Mouse (Mus musculus) cerebellum, adult 11-12 months (tissue): ENCODE data around the gene Efnb3.
A peak's percentile ranks its signal among the peaks of the same experiment; 100 is the strongest.

Source experiments
- DNase-seq: peaks from one replicate; pipeline ENCODE4 v3.0.0; 2022

The Efnb3 gene

DNA sequence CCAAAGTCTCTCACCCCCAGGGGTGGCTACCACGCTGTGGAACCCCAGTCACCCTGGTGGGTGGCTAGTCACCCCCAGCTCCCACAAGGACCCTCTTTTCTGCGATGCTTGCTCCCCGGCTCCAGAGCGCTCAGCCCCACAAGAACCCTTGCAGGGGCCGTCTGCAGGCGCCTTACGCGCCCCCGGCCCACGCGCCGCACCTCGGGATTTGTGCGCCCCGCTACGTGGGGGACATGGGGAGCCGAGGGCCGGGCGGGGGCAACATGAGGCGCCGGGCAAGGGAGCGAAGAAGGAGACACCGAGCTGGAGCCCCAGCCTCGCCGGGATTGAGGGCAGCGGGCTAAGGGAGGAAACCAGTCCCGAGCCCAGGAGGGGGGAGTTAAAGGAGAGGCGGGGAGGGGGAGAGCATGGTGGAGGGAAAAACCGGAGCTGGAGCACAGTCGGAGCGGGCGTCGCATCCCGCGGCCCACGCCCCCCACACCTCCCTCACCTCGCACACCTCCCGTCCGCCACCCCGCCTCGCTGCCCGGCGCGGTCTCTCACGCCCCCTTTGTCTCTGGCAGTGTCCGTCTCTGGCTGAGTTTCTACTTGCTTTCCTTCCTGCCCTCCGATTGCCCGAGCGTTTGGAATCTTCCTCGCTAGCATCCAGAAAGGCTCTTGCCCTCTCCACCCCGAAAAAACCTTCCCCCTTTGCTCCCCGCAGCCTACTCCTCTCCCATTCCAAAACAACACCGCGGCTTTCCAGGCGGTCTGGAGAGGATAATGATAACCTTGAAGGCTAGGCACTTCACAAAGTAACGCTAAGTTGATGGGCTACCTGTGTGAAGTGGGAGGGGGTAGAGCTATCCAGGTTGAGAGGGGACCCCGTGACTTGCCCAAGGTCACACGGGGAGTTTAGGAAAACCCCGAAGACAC is at the start of gene Efnb3:
TSS of gene Efnb3 (minus strand) at position 355 of the 915 bp plus-strand sequence.
- DNase-seq = no peak

DNA sequence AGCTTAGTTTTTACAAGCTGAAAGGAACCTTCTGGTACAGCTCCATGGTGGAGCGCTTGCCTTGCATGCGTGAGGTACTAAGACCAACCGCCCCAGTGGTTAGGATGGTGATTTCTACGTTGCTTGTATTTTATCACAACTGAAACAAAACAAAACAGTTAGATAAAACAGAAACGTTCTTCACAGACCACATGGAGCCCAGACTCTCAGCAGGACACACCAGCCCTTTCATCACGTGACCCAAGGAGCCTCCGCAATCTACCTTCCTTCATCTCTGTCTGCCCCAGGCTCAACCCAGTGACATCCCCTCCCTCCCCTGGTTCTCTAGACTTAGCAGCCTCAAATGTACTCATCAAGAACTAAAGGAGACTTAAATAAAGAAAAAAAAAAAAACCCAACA is 49.4 kb upstream of the Efnb3 start:
- DNase-seq = no peak

DNA sequence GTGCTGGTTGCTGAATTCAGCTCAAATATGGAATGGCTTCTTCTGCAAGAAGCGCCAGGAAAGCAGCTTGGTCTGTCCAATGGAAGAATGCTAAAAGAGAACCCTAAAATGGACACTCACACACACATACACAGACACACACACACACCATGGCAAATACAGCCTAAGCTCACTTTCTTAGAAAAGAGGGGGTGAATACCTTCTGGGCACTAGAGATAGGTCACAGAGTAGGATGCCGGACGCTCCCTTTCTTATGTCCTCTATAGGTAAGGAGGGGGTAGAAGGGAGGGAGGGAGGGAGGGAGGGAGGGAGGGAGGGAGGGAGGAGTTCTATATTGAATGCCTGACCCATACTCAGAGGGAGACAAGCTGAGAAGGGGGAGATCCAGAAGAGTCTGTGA is 48.5 kb upstream of the Efnb3 start:
- no peak for DNase-seq

DNA sequence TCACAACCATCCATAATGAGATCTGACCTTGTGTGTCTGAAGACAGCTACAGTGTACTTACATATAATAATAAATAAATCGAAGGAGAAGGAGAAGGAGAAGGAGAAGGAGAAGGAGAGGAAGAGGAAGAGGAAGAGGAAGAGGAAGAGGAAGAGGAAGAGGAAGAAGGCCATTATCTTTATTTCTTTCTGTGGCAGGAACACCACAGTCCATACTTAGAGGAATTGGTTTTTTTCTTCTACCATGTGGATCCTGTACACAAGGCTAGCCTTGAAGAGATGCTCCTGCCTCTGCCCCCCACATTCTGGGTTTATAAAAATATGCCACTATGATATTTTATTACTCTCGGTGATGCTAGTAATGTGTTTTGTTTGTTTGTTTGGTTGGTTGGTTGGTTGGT is 46.8 kb upstream of the Efnb3 start:
- no peak for DNase-seq

DNA sequence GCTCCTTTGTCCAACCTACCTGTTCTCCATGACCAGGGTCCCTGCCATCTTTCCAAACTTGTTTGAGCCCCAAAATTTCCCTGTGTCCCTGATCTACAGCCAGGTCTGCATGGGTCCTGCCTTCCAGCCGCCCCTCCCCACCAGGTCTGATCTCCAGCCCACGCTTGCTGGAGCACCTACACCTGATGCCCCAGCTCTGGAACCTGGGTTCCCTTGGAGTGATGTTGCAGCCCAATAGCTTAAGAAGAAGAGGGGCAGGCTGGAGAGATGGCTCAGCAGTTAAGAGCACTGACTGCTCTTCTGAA is 46.4 kb upstream of the Efnb3 start:
- peak; percentile 67 for DNase-seq

DNA sequence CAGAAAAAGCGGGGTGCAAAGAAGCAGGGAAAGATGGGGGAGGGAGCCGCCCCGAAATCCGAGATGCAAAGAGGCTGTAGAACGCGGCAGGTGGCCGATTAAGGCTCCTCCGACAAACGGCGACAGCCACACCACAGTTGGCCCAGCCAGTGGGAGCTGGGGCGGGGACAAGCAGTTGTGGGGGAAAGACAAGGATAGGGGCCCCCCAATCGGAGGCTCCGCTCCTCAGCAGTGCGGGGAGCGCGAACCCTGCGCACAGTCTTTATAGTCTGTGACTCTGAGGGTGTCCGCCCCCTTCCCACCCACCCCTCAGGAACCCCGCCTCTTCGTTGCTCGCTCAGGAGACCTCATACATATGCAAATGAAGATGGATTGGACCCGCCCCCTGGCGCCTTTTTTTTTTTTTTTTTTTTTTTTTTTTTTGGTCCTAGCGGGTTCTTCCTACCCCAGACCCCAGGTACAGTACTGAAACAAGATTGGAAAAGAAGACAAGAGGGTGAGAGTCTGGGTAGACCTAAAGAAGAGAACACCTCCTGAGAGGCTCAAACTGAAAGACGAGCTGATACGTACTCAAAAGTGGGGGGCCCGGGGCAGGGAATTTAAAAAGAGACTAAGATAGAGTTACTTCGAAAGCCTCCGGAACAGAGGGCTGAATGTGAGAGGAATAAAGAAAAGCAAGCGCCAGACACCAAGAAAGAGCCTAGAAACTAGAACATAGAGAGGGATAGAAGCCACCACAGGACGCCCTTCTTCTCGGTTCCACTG is 45.9 kb upstream of the Efnb3 start, which contains the start of gene Atp1b2:
TSS of gene Atp1b2 (minus strand) at position 217 of the 765 bp plus-strand sequence.
- peak; percentile 94 for DNase-seq

DNA sequence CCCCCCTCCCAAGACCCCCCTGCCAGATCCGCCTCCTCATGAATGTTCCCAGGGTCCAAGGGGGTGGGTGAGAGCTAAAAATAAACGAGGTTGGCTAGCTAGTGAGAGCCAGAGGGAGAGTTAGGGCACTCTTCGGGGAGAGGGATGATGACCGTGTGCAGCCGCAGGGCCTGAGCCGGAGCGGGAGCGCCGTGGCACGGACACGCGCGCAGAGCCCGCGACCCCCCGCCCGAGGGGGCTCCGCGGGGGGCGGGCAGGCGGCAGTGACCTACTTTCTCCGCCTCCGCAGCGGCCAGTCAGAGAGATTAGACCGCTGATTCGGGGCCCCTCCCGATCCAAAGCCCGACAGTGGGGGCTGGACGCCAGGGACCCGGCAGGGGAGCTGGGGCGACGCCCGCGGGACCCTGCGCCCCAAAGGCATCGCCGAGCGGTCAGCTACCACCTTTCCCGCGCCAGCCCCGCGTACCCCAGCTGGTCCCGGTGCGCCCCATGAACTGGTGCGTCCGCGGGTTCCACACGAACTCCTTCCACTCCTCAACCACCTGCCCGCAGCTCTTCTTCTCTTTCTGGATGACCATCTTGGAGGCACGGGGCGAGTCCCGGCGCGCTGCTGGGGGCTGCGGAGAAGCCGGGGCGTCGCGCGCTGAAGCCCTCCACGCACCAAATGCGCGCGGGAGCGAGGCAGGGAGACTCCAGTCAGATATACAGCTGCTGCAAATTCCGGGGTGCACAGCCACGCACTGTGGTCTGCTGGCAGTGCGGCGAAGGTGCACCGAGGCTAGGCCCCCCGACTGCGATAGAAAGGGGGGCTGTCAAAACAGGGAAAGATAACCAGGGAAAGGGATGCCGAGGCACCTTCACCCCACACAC is 45.0 kb upstream of the Efnb3 start:
- peak; percentile 91 for DNase-seq

DNA sequence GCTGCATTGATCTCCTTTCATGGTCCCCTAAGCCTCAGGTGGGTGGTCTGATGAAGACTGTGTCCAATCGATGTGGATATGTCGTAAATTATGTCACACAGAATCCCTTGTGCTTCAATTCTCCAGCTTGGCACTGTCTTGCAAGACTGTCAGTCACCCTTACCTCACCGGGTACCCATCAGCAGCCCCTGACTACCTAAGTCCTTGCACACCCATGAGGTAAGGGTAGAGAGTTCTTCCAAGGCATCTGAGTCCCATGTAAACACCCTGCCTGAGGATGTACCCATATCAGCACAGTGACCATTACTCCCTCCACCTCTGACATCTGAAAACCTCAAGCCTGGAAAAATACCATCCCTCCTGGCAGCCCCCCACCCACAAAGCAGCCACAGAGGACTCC is 44.3 kb upstream of the Efnb3 start:
- DNase-seq = no peak

DNA sequence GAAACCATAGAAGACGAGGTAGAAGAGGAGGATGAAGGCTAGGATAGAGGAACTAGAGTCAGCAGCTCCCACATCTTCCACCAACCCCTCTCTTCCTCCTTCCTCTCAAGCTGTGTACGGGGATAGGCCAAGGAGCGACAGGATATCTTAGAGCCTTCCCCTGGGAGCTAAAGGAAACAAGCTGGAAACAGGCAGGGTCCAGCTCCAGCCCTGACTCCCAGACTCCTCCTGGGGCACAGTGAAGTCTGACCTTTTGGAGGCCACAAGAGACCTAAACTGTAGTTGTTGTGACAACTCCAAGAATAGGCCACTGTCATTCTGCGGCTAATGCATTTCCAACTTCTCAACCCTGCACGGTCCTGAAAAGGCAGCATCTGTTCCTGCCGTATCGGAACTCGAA is 43.5 kb upstream of the Efnb3 start:
- DNase-seq = no peak

DNA sequence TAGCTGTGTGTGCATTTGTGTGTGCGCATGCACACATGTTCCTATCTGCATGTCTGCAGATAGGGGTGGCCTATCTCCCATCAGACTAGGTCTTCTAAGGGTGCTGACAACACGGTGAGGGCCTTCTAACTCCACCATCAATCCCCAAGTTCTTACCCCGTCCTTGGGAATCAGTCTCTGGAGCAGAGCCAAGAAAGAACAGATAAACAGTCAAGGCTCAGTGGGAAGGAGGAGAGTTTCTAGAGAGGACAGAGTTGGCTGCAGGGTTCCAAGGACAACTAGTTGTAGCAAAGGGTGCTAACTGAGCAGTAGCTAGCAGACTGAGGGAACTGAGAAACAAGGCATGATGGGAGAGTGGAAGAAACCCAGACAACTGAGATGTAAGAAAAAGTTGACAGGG is 41.8 kb upstream of the Efnb3 start:
- DNase-seq = no peak

DNA sequence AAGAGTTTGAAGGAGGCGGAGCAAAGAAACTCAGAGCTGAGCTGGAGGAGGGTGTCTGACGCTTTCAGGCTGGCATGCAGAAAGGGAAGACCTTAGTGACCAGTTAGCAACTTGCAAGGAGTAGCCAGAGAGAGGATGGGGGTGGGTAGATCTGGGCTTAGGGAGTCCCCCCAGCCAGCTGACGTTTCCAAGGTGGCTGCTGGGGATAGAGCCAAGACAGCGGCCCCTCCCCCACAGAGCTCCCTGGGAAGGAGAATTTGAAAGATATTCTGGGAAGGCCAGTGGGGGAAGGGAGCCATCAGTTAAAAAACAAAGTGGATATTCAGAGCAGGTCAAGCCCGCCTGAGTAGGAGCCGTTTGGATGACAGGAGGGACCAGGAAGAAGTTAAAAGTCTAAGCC is 40.1 kb upstream of the Efnb3 start:
- DNase-seq = peak; percentile 71

DNA sequence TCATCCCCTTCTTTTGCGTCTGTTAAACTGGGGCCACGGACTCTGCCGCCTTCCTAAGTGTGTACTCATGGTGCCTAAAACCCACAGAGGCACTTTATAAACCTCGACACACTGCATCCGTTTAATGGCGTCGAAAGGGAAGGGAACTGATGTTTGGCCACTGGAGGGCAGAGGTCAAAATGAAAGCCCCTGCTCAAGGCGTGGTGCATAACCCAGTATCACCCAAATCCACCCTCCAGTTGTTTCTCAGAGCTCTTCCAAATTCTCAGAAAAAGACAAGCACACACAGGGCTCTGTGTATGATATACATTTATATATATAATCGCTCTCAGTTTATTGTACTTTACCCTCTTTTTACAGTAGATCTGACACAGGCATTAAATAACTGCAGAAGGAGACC is 39.4 kb upstream of the Efnb3 start:
- DNase-seq = no peak

DNA sequence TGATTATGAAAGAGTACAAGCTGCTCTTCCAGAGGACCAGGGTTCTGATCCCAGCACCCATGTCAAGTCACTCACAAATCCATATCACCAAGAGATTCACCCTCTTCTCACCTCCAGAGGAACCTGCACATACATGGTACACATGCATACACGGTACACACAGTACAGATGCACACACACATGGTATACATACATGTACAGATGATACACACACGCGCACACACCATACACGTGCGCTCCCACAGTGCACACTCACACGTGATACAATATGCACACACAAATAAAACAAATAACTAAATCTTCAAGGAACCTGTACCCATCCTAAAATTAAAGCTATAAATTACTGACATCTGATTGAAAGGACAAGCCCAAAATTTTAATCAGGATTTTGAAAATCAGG is 34.8 kb upstream of the Efnb3 start:
- no peak for DNase-seq

DNA sequence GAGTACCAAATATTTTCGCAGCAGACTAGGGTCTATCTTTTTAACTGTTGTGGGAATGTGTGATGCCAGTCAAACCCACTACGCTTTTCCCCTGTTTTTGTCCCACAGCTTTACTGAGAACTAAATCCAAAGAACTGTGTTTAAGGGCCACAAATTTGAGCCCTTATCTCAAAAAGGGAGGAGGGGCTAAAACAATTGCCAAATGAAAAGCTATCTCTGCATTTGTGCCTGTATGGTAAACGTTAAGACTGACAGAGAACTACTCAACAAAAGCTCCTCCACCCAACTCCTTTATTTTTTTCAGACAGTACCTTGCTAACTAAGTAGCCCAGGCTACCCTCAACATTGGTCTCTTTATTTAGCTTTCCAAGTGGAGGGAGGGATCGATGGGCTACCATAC is 32.8 kb upstream of the Efnb3 start:
- DNase-seq = no peak

DNA sequence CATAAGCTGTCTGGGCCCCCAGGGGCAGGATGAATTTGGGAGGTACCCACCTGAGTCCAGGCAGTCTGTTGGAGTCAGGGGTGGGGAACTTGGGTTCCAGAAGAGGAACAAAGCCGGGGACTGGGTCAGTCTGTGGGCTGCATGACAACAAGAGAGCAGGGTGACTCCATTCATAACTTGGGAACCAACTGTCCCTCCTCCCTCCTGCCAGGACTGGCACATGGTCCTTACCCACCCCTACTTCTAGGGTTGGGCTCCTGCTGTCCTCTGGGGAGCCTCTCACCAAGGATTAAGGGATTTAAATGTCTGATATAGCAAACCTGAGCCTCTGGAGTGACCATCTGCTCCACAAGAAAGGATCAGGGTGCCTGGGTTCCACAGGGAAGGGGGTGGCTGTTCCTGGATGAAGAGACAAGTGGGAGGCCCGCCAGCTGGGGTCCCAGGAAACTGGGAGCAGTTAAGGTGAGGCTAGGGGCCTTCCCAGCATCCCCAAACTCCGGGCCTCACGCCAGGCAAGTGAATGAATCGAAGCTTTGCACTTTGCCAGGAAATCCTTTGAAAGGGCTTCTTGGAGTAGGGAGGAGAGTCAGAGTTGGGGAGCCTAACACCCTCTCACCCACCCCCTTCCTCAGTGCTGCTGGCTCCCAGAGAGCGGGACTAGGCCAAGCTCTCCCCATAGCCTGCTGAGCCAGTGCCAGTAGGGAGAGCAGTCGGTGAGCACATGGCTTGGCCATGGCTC is 32.1 kb upstream of the Efnb3 start:
- peak; percentile 70 for DNase-seq

DNA sequence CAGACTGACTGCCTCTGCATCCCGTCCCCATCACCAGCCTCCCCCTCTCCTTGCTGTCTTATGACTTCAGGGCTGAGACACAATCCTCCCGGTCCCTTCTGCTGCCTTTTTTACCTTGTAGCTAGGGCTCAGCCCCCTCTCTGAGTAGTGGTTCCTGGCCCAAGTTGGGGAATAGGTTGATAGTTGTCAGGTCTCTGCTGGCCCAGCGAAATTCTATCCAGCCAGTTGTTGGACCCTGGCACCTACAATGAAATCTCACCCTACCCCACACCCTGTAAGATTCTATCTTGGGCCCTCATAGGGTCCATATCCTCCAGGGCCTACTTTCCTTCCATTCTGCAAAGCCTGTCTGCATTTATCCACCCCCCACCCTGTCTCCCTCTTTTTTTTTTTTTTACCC is 31.4 kb upstream of the Efnb3 start:
- DNase-seq = no peak

DNA sequence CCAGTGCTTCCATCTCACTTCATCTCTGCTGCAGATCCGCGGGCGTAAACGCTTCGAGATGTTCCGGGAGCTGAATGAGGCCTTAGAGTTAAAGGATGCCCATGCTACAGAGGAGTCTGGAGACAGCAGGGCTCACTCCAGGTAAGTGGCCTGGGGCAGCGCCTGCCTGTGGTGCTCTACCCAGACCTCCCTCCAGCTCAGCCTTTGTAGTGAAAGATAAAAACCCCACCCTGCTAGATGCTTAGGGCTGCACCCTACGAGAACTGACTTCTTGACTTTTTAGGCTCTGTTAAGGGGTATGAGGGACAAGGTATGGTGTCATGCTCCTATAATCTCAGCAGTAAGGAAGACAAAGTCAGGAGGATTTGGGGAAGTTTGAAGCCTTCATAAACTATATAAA is 30.6 kb upstream of the Efnb3 start:
- no peak for DNase-seq

DNA sequence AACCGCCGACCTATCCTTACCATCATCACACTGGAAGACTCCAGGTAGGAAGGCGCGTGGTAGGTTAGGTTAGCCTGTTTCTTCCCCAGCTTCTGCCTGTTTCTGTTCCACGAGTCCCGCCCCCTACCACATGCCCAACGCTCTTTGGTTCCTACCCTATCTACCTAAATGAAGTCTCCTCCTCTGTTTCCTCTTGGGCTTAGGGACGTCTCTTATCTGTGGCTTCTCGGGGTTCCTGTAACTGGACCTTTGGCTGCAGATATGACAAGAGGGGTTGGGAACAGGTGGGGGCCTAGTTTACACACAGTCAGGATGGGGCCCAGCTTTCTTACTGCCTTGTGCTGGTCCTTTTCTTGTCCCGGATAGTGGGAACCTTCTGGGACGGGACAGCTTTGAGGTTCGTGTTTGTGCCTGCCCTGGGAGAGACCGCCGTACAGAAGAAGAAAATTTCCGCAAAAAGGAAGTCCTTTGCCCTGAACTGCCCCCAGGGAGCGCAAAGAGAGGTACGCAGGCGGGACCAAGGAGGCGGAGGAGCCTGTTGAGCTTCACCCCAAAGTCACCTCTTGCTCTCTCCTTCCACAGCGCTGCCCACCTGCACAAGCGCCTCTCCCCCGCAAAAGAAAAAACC is 29.3 kb upstream of the Efnb3 start:
- no peak for DNase-seq

DNA sequence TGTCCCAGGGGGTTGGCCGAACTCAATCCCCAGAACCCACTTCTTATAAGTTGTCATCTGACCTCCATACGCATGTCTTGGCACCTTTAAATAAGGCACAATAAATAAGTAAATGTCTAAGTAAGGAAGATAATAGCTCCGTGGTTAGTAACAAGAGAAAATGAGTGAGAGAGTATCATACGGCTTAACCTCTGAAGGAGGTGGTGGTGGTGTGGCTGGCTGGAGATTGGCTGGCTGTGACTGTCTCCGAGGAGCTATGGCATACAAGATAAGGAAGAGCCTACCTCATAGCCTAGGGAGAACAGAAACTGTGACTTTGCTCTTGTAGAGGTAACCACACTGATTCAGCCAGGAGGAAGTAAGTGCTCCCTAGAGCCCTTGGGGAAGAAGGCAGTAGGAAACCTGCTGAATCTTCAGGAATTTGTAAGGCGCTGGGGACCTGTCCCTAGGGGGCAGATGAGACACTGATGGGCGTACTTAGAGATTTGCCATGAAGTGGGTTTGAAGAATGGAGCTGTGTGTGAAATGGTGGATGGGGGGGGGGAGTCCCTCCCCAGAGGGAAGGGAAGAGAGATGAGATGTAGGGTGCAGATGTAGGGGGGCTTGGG is 25.8 kb upstream of the Efnb3 start:
- no peak for DNase-seq

DNA sequence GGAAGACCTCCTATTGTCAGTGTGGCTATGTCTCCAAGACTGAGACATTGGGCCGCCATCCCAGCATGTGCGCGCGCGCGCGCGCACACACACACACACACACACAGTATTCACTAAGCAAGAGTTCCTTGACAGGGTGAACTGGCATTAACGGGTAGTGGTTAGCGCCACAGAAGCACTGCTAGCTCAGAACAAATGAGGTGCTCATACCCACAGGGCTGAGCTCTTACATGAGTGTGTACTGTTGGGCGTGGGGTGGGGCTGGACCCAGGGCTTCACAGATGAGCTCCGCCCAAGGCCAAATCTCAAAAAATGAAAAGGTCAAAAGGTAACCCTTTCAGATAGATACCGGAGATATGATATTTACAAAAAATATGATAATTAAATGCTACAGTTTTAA is 24.9 kb upstream of the Efnb3 start:
- DNase-seq = no peak

DNA sequence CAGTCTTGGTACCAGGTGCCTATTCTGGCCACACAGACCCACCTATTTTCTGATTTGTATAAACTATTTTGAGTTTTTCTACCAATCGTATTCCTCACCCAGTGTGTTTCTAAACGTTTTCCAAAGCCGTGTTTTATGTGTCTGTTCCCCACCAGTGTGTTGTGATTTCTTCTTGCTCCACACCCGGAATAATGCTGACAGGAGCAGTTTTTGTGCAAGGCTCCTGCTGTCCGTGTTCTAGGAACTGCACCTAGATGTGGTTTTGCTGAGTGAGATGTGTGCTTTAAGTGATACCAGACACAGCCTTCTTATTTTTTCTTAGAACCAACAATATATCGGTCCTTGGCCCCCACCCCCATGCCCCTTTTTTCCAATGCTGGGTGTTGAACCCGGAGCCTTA is 24.0 kb upstream of the Efnb3 start:
- DNase-seq = no peak
